Mouse (Mus musculus) adrenal gland, postnatal 4 days (tissue): Measurements from ENCODE around the gene Tnf. TPM values are rescaled to one million over a fixed set of nuclear protein-coding genes. Genes with fewer than 3 reads are reported as not detected.
A peak's percentile ranks its signal among the peaks of the same experiment; 100 is the strongest.

Experiments used
- DNase-seq, 2 experiments: peaks; one replicate each; pipeline ENCODE4 v3.0.0; 2021 to 2022; ENCODE audit warnings: low spot score in 2 of 2, mixed read lengths in 2 of 2
- total RNA-seq, 2 experiments: library from RNA; stranded (reverse); gene quantifications; 2 replicates each; pipeline ENCODE4 v1.2.3; 2021

The Tnf gene
- total RNA-seq, 2 experiments from 2014 or later: 0.42 to 0.76 TPM

- no peak for DNase-seq
Measured at GRCm38 (mm10) chr17:35200398-35200797, 1.4 kb downstream of the Tnf start.

- DNase-seq: no peak
Measured at GRCm38 (mm10) chr17:35198946-35199345, 2.9 kb downstream of the Tnf start.

GRCm38 (mm10) chr17:35198029-35198428 is 3.8 kb downstream of the Tnf start:
- DNase-seq: no peak

GRCm38 (mm10) chr17:35197126-35197525 is 4.7 kb downstream of the Tnf start:
- DNase-seq: no peak

GRCm38 (mm10) chr17:35196321-35196641 is 5.5 kb downstream of the Tnf start:
- no peak for DNase-seq

- peak; percentile 69 to 72 for DNase-seq
Measured at GRCm38 (mm10) chr17:35195631-35196320, 6.0 kb downstream of the Tnf start.

GRCm38 (mm10) chr17:35194844-35195630 is 6.8 kb downstream of the Tnf start:
- DNase-seq: no peak

- no peak for DNase-seq
Measured at GRCm38 (mm10) chr17:35193881-35194843, 7.6 kb downstream of the Tnf start, which contains the start of gene Ltb. Ltb (plus strand) TSS chr17:35194439.

GRCm38 (mm10) chr17:35192924-35193323 is 8.9 kb downstream of the Tnf start:
- no peak for DNase-seq

- DNase-seq: no peak
Measured at GRCm38 (mm10) chr17:35191723-35192122, 10.1 kb downstream of the Tnf start.

GRCm38 (mm10) chr17:35190096-35190495 is 11.7 kb downstream of the Tnf start:
- DNase-seq: no peak

GRCm38 (mm10) chr17:35189186-35189585 is 12.6 kb downstream of the Tnf start:
- no peak for DNase-seq

- no peak for DNase-seq
Measured at GRCm38 (mm10) chr17:35187959-35188610, 13.7 kb downstream of the Tnf start, which contains the start of gene Lst1. Lst1 (minus strand) TSS chr17:35188439.

- DNase-seq: no peak
Measured at GRCm38 (mm10) chr17:35187345-35187744, 14.5 kb downstream of the Tnf start.

GRCm38 (mm10) chr17:35186681-35187080 is 15.1 kb downstream of the Tnf start:
- DNase-seq: no peak

GRCm38 (mm10) chr17:35185639-35186611 is 15.9 kb downstream of the Tnf start:
- peak in 1 of 2 experiments; percentile 48 for DNase-seq

- DNase-seq: no peak
Measured at GRCm38 (mm10) chr17:35180093-35180492, 21.7 kb downstream of the Tnf start.

GRCm38 (mm10) chr17:35178528-35178927 is 23.3 kb downstream of the Tnf start:
- DNase-seq: peak in 1 of 2 experiments; percentile 62

- DNase-seq: no peak
Measured at GRCm38 (mm10) chr17:35175968-35176367, 25.8 kb downstream of the Tnf start, which contains the start of gene Aif1. Aif1 (minus strand) TSS chr17:35176068.

GRCm38 (mm10) chr17:35175382-35175781 is 26.4 kb downstream of the Tnf start:
- no peak for DNase-seq
